Mouse (Mus musculus) thymus, postnatal 0 days (tissue): ENCODE data around the gene Tdp2. TPM values are rescaled to one million over a fixed set of nuclear protein-coding genes. Genes with fewer than 3 reads are reported as not detected.
A peak's percentile ranks its signal among the peaks of the same experiment; 100 is the strongest.

Experiments used
- DNase-seq: peaks from one replicate; pipeline ENCODE4 v3.0.0-alpha.2; 2015; ENCODE audit warnings: low spot score
- polyA plus RNA-seq: library from polyadenylated mRNA; unstranded; fragments of >200 nt; fragmentation: Nextera tagmentation; extraction: Ambion mirVana; gene quantifications from 2 replicates; pipeline ENCODE4 v1.2.1, GENCODE M21; 2015

The Tdp2 gene
- polyA plus RNA-seq: 54.3 and 60.2 TPM in 2 replicates

DNA sequence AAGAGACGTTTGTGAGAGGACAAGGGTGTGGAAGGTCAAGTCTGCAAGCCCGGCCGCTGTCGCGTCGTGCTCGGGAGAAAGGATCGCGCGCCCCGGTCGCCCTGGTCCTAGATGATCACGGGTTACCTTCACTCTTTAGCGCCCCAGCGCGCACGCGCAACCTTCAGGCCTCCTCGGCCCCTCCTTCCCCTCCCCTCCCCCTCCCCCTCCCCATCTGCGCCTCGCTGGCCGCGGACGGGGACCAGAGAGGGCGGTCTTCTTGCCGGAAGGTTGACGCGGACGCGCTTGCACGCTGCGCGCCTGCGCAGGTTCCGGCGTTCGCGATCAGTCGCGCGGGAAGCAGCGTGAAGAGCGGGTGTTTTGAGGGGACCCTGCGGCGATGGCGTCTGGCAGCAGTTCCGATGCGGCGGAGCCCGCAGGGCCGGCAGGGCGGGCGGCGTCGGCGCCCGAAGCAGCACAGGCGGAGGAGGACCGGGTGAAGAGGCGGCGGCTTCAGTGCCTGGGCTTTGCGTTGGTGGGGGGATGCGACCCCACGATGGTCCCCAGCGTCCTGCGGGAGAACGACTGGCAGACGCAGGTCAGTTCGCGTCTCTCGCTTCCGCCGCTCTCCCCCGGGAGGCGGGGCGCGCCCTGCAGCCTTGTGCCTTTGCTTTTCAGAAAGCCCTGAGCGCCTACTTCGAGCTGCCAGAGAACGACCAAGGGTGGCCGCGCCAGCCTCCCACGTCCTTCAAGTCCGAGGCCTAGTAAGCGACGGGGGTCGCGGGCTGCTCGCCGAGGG, at the start of gene Tdp2, which contains the start of gene Acot13:
Tdp2 (plus strand) TSS at position 327 of the 778 bp plus-strand sequence.
Acot13 (minus strand) TSS at position 188 of the 778 bp plus-strand sequence.
- DNase-seq: peak; percentile 98

DNA sequence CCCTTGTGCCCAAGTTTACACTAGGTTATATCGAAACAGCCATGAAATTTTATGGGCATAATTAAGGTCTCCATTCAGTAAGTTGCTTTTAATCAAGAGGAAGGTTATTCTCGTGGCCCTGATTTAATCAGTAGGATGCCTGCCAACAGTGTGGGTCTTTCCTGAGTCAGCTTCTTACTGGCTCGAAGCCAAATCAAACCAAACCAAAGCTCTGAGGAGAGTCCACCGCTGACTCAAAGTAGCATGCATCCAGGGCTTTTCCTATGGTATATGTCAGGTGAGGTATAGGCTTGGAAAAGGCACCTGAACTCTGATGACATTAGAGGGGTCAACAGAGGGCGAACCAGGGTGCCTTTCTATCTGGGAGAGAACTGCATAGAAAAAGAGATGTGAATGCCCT, 49.6 kb upstream of the Tdp2 start:
- DNase-seq: no peak

DNA sequence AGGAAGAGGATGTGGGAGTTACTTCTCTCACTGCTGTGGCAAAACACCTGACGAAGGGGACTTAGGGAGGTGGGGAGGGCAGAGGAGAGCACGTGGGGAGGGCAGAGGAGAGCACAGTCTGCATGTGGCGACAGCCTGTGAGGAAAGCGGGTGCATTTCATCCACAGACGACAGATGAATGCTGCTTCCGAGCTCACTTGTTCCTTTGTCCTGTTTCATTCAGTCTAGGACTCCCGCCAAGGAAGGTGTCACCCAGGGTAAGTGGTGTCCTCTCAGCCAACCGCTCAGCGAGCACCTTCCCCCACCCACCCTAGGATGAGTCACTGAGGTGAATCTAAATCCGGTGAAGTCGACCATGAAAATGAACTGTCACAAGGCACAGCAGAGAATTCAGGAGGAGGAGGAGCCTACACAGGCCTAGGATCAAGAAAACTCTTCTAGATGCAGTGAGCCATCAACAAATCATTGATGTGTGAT, 45.4 kb upstream of the Tdp2 start:
- peak; percentile 71 for DNase-seq

DNA sequence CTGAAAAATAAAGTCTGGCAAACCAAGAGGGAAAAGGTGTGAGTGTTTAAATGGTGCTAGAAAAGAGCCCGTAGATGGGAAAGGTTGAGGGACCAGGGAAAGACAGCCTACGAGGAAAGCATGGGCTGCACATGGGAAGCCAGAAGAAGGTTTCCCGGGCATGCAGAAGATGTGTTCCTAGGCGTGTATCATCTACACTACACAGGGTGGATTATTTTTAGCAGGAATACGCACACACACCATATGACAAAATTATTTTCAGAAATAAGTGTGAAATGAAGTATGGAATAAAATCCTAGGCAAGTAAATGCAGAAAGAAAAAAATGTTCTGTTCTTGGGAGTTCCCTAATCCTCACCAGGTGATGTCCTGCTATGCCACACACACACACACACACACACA, 44.0 kb upstream of the Tdp2 start:
- no peak for DNase-seq

DNA sequence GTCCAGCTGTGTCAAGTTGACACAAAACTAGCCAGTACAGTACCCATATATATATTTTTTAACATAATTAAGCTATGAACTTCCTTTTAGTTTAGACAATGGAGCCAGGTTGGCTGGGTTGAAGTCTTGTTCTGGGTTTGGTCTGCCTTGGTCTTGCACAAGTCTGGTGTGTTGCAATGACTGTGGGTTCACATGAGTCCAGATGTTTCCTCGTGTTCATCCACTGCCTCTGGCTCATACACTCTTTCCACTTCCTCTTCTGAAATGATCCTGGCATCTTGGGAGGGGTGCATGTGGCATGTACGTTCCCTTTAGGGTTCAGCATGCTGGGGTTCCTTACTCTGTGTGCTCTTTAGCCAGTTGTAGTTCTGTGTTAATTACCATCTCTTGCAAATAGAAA, 40.1 kb upstream of the Tdp2 start:
- no peak for DNase-seq

DNA sequence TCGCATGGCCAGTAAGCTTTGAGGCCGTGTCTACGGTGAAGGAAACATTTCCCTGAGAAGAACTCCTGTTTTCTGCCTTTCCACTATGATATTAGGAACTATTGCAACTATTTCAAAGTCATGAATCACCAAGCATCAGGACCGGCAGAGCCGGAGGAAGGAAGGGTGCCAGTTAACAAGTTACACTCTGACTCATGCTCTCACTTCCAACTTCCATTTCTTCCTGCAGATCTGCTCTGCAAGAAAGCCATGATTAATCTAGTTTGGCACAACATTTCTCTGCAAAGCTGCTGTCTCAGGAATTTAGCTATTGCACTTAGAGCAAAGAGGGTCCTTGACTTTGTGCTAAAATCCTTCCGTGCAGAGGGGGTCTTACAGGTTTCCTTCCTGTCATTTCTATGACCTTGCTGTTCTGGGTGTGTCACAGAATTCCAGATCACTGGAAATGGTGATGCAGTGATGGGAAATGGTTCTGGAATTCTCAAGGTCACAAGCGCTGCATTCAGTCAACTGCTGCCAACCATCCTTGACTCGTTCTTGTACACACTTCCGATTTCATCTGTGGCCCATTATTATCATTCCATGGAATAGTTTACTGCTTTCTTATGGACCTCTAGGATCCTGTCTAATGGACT, 39.0 kb upstream of the Tdp2 start:
- DNase-seq: no peak

DNA sequence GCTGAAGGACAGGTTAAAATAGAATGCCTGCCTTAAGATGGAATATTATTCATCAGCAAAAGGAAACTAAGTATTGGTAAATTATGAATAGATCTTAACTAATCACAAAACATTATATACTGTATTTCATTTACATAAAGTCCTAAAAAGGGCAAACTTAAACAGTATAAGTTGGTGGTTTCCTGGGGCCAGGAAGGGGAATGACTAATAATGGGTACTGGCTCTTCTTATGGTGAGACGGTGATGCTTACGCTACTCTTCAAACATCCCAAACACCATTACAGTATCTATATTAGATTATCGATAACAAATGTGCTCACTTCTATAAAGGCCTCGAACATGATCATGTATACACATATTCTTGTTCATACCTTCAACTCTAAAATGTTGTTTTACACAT, 32.8 kb upstream of the Tdp2 start:
- no peak for DNase-seq

DNA sequence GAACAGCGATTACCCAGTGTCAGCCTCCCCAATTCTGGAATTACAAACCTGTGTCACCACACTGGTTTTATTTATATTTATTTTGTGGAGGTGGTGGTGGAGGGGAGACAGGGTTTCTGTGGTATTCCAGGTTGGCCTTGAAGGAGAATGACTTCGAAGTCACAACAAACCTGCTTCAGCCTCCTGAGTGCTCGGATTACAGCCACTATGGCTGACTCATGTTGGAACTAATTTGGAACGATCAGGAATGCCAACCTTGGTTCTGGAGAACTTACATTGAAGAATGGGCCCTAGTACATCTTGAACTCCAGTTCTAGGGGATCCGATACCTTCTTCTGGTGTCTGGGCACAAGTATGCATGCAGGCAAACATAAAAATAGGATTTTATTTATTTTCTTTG, 32.1 kb upstream of the Tdp2 start:
- DNase-seq: no peak

DNA sequence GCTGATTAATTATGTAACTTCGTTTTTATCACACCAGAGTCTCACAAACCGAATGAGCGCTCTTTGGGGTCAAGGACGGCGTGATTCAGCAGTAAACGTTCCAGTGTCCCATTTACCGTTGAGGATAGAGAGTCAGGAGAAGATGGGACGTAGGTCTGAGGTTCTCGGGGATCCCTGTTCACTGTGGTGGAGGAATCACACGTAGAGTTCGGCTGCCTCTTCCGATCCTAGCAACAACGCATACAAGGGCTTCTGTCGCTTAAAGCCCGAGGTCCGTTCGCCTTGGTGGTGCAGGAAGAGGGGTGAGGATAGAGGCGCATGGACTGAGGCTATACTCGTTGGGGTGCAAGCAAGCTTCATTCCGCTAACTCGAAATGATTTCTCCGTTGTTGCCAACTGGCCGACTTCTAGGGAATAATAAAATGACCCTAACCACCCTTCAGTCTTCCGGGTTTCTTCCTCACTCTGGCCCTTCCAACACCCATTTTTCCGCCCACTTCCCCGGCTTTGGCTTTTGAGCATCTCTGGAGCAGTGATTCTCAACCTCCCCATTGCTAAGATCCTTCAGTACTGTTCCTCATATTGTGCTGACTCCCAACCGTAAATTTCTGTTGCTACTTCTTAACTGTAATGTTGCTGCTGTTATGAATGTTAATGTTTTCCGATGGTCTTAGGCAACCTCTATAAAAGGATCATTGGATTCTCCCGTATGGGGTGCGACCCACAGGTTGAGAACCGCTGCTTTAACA, 31.4 kb upstream of the Tdp2 start:
- peak; percentile 38 for DNase-seq

DNA sequence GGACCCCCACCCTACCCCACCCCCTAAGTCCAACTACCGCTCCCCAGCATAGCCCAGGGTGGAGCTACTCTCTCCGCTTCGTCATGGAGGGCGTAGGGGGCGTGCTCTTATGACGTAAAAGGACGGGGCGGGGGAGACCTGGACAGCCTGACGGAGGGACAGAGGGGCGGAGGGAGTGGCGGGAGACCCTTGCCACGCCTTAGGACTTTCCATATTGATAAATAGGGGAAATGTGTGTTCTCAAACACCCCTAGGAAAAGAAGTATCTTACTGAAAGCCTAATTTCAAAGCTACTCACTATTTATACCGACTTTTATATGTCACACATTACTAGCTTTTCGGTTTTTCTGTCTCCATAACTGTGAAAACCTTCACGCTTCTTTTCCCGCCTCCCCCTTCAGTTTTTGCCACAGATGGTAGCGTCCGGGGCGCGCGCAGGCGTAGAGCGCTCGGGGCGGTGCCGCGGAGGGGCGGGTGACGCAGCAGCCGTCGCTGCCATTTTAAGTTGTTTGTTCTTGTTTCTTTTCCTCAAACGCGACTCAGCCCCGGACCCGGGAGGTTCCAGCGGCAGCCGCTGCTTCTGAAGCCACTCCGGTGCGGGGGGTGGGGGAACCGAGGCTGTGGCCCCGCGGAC, 30.7 kb upstream of the Tdp2 start:
- peak; percentile 99 for DNase-seq

DNA sequence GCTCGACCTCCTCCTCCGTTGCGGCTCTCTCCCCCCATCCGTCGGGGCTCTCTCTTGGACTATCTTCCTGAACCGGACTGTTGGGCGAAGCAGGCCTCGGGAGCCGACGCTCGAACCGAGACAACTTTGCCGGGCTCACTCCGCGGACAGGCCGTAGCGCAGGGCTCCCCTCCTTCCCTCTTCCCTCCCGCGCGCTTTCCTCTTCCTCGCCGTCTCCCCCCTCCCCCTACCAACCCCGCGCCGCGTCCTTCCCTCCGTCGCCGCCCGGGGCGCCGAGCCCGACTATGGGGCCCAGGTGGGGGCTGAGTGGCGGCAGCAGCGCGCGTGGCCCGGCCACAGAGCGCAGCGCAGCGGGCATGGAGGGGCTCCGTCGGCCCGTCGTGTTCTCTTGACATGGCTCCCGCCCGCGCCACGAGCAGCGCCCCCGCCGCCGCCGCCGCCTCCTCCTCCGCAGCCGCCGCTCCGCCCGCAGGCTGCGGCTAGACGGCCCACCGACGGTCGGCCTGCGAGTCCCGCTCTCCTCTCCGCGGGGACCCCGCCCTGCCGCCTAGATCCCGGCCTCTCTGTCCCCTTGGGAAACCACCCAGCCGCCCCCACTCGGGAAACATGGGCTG, 30.1 kb upstream of the Tdp2 start, which contains the start of gene BC005537:
BC005537 (plus strand) TSS at position 350 of the 614 bp plus-strand sequence.
- peak; percentile 73 for DNase-seq

DNA sequence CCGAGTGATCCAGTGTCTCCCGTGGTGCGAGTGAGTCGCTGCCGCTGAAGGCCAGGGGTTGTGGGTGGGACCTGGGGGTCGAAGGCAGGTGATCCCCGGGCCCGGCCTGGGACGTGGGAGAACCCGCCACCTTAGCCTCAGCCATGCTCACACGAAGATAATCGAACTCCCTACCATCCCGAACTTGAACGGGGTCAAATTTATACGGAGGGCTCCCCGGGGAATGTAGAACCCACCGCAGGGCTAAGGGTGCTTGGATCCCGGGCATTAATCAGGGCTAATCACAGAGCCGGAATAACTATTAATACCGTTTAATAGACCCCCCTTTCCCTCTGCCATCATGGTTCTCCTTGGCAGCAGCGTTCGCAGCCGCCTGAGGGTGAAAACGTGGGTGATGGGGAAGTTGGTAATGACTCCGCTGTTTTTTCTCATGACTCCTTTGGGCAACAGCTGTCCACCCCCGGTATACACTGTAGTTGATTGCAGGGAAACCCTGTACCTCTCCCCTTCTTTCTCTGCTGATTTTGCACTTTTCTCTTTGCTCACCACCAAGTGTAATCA, 29.3 kb upstream of the Tdp2 start:
- peak; percentile 43 for DNase-seq

DNA sequence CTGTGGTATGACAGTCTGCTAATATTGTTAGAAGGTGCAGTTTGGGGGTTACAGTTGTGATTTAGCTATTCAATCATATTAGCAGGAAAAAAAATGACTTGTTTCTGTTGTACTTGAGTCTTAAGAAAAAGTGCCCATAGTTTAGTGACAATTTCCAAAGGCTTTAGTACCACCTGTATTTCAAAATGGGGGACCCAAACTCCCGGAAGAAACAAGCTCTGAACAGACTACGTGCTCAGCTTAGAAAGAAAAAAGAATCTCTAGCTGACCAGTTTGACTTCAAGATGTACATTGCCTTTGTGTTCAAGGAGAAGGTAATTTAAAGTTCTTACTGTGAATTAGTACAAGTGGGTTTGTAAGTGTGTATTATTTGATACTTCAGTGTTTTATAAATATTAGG, 28.3 kb upstream of the Tdp2 start:
- peak; percentile 23 for DNase-seq

DNA sequence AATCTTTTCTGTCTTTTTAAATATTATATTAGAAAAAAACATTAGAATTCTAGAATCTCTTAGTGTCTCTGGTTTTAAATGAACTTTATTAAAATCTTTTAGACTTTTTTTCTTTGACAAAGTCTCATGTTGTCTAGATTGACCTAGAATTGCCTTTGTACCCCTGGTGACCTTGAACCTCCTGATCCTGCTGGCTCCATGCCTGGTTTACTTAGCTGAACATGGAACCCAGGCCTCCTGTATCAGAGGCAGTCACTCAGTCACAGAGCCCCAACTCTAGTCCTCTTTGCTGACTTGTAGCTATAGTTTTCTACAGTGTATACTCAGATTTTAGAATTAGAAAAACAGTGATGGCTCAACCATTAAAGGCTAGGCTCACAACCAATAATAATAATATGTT, 25.4 kb upstream of the Tdp2 start:
- DNase-seq: no peak

DNA sequence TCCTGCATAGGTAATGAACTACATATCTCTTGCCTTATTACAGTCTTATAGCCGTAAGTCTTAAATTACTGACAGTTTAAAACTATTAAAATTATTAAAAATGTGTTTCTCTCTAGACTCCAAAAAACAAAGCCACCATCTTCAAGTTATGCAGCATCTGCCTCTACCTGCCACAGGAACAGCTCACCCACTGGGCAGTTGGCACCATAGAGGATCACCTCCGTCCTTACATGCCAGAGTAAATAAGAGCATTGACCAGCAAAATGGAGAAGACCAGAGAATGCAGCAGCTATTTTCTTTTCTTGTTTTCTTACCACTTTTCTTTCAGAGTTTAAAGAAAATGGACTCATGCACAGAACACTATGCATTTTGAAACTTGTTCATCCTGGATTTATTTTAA, 19.0 kb upstream of the Tdp2 start:
- no peak for DNase-seq

DNA sequence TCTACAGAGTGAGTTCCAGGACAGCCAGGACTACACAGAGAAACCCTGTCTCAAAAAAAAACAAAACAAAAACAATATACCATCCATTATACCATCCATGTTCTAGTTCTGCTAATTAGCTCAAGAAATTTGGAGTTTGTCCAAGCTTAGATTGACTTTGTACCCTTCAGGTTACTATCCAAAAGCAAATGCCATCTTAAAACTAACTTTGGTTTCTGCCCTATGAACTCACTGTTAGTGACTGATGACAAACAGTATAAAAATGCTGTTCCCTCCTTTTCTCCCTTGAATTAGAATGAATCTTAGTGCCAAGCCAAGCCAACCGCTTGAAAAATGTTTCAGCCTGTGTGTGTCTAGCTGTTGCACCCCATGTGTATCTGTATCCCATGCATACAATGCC, 16.9 kb upstream of the Tdp2 start:
- no peak for DNase-seq

DNA sequence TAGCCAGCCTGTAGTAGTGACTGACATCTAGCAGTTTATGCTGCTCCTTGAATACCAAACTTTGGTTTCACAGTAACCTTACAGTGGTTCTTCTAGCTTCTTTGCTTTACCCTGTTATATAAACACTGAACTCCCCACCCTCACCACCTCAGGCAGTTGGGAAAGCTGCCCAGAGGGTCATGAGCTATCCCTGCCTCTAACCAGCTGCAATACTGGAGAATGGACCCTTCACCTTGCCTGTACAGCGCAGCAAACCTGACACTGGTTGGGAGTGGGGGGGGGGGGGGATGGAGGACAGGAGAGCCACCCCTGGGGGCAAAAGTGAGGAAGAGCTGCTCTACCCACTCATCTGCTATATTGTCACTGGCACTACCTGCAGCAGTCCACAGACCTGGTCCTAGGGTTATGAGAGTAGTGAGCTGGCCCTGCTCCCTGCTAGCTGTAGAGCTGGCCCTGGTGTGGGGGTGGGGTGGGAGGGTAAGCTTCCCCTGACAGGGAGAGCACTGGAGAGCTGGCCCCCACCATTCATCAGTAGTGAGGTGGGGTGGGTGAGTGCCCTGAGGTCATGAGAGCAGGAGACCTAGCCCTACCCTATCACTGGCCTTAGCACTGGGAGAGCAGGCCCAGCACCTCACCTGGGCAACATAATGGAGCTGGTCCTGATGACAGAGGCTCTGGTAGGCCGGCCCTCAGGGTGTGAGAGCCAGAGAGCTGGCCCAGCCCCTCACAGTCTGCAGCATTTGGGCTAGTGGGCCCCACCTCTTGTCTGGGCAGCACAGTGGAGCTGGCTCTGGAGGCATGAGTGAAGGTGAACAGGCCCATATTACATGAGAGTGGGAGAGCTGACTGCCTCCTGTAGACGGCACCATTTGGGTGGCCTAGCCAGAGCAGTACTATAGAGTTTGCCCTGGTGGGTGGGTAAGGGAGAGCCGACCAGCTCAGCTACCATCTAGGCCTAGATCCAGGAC, 15.1 kb upstream of the Tdp2 start:
- no peak for DNase-seq

DNA sequence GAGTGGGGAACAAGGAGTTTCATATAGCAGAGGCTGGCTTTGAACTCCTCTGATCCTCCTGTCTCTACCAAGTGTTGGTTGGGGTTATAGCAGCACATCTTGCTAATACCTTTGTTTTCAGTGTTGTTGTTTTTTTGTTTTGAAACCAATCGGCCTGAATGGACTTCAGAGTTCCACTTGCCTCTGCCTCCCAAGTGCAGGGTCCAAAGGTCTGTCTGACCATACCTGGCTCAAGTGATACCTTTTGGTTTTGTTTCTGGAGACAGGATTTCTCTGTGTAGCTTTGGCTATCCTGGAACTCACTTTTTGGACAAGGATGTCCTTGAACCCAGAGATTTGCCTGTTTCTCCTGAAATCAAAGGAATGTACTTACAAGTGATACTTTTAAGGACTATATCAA, 11.5 kb upstream of the Tdp2 start:
- no peak for DNase-seq

DNA sequence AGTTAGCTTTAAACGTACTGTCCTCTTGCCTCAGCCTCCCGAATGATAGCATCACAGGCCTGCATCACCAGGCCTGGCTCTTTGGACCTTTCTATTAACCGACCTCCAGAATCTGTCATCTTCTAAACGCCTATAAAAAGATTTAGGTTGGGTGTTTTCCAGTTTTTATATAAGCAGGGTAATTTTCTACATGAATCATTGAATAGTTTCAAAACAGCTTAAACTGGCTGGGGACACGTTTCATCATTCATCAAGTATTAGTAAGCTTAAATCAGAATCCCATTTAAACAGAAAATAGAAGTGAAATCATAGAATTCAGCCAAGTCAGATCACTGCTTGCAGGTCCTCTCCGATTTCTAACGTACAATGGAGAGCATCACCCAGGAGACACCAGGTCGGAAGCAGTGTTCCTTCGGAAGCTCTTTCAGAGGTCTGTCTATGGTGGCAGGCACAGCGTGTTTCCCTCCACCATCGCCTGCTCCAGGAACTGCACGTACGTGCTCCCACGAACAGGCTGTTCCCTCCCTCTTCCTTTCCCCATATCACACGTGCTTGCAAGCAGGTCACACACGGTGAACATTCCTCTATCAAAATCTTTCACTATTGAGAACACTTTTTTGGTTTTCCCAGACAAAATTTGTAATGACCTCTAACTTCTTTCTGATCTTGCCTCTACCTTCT, 8.7 kb upstream of the Tdp2 start:
- no peak for DNase-seq
